Mouse (Mus musculus) CD8-positive naive resting alpha-beta T cell, adult 57 days (primary cell): ENCODE results near the gene Trim62. TPM values are rescaled to one million over a fixed set of nuclear protein-coding genes. Genes with fewer than 3 reads are reported as not detected.

Experiments
- total RNA-seq: library from RNA; stranded (reverse); gene quantifications from one replicate; pipeline ENCODE4 v1.2.4, GENCODE M21; 2023

The Trim62 gene
- total RNA-seq, result 4.4 TPM

GRCm38 (mm10) chr4:128883379-128883781 lies at the start of gene Trim62:
Gene Trim62 (plus strand): TSS chr4:128883580.

Other genes starting within 250 kb of the Trim62 start
- 83.0 TPM for gene Phc2, start 228.9 kb upstream of the Trim62 start, total RNA-seq
- gene A3galt2, start 128.2 kb upstream of the Trim62 start, total RNA-seq, result 2.2 TPM
- gene Zfp362, start 77.5 kb upstream of the Trim62 start, total RNA-seq, result 35.8 TPM
- gene Azin2, start 78.9 kb downstream of the Trim62 start, total RNA-seq, result not detected
- 54.9 TPM for gene Ak2, start 108.4 kb downstream of the Trim62 start, total RNA-seq
- gene Rnf19b, start 174.7 kb downstream of the Trim62 start, total RNA-seq, result 57.0 TPM
- gene Tmem54, start 222.0 kb downstream of the Trim62 start, total RNA-seq, result not detected
- 0.46 TPM for gene Hpca, start 238.5 kb downstream of the Trim62 start, total RNA-seq